Mouse (Mus musculus) heart, embryonic 12.5 days (tissue): Measurements from ENCODE around the gene Dnajc4. TPM values are rescaled to one million over a fixed set of nuclear protein-coding genes. Genes with fewer than 3 reads are reported as not detected.
A peak's percentile ranks its signal among the peaks of the same experiment; 100 is the strongest.

Source experiments
- ATAC-seq: fragments of 200-750 bp; cut with Nextera tagmentation; 2 replicates; pipeline ENCODE4 v1.8.0; 2017; ENCODE audit warnings: moderate TSS enrichment, moderate library complexity; ENCODE audit not compliant: insufficient number of reproducible peaks, low FRiP score
- H3K27ac ChIP-seq: fragments of 300-500 bp; sonication (generic); 2 replicates; pipeline ENCODE4 v1.5.1; 2016; ENCODE audit warnings: mild to moderate bottlenecking, moderate library complexity; ENCODE audit not compliant: poor library complexity, severe bottlenecking
- H3K27me3 ChIP-seq: fragments of 300-500 bp; sonication (generic); replicated peaks from 2 replicates; pipeline ENCODE4 v1.6.1; 2016; ENCODE audit warnings: mild to moderate bottlenecking, moderate library complexity
- H3K36me3 ChIP-seq: fragments of 300-500 bp; sonication (generic); 2 replicates; pipeline ENCODE4 v1.6.1; 2016; ENCODE audit warnings: mild to moderate bottlenecking, moderate library complexity
- H3K4me1 ChIP-seq: fragments of 300-500 bp; sonication (generic); replicated peaks from 2 replicates; pipeline ENCODE4 v1.6.1; 2016; ENCODE audit warnings: mild to moderate bottlenecking
- H3K4me2 ChIP-seq: fragments of 300-500 bp; sonication (generic); 2 replicates; pipeline ENCODE4 v1.6.1; 2016; ENCODE audit warnings: mild to moderate bottlenecking, moderate library complexity
- H3K4me3 ChIP-seq: fragments of 300-500 bp; sonication (generic); 2 replicates; pipeline ENCODE4 v1.5.1; 2016; ENCODE audit warnings: mild to moderate bottlenecking
- H3K9ac ChIP-seq: fragments of 300-500 bp; sonication (generic); 2 replicates; pipeline ENCODE4 v1.6.1; 2016; ENCODE audit warnings: mild to moderate bottlenecking, moderate library complexity
- H3K9me3 ChIP-seq: fragments of 300-500 bp; sonication (generic); replicated peaks from 2 replicates; pipeline ENCODE4 v1.6.1; 2016; ENCODE audit warnings: mild to moderate bottlenecking, moderate library complexity
- WGBS: fragments of 180-500 bp; shearing (Covaris S2); methylation state at CpG from one replicate; pipeline ENCODE4 v1.1.7; 2016; 5-methylcytosine and 5-hydroxymethylcytosine counted together
- polyA plus RNA-seq: library from polyadenylated mRNA; unstranded; fragments of >200 nt; fragmentation: Nextera tagmentation; extraction: Ambion mirVana; gene quantifications from 2 replicates; pipeline ENCODE4 v1.2.1, GENCODE M21; 2016

Gene Dnajc4
- polyA plus RNA-seq, 1 experiment from 2014 or later: 32.7 TPM

DNA sequence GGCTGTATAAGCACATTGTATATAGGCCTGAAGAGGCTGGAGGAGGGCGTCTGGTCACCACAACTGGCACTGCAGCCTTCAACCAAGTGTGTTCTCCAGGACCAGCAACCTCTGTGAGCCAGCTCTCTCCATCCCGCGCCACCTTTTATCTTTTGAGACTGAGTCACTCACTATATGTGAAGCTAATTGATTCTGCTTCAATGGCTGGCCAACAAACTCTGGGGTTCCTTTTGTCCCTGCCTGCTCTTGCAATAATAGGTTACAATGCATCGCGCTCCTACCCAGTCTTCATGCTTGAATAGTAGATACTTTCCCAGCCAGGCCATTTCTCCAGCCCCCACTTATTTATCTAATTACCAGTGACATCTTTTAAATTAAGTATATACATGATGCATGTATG lies 8.8 kb downstream of the Dnajc4 start:
- no peaks in the 10 kb centered on the region for H3K9me3 ChIP-seq
- ATAC-seq: no peak
- no peak overlapping the region for H3K4me2 ChIP-seq
- H3K27ac ChIP-seq: no peak overlapping the region
- H3K27me3 ChIP-seq: no peaks in the 10 kb centered on the region
- H3K4me3 ChIP-seq: no peak overlapping the region
- WGBS: 93% methylated on average over 5 of the region's 5 CpGs
- H3K36me3 ChIP-seq: peaks cover 47% of the 10 kb centered on the region
- peaks cover 40% of the 10 kb centered on the region for H3K4me1 ChIP-seq
- H3K9ac ChIP-seq: no peak overlapping the region

DNA sequence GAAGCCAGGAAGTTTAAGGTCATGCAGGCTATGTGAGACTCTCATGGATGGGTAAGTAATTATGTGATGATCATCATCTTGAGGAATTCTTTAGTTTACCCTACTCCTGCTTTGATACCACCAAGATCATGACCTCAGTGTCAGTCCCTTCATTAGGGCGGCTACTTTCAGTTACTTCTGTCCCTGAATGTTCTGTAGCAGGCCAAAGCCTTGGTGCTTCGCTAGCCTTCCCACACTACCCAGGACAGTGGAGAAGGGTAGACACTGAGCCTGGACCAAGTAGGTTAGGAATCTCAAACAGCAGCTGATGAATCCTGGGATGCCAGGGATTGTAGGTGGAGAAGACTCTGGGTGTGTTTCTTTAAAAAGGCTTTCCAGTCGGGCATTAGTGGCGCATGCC lies 10.9 kb downstream of the Dnajc4 start:
- Histone ChIP-seq H3K9me3 (no peaks in the 10 kb centered on the region), H3K4me1 (peaks cover 48% of the 10 kb centered on the region), H3K4me3 (peak overlapping the region; percentile 69; the same call in 1 of the 2 replicates), H3K4me2 (peak overlapping the region; percentile 83; the same call in 1 of the 2 replicates), H3K27me3 (no peaks in the 10 kb centered on the region), H3K27ac (peak overlapping the region; percentile 95; the same call in 1 of the 2 replicates), H3K36me3 (peaks cover 67% of the 10 kb centered on the region), H3K9ac (peak overlapping the region; percentile 78; the same call in 1 of the 2 replicates)
- 87% methylated on average over 4 of the region's 4 CpGs for WGBS
- no peak for ATAC-seq

DNA sequence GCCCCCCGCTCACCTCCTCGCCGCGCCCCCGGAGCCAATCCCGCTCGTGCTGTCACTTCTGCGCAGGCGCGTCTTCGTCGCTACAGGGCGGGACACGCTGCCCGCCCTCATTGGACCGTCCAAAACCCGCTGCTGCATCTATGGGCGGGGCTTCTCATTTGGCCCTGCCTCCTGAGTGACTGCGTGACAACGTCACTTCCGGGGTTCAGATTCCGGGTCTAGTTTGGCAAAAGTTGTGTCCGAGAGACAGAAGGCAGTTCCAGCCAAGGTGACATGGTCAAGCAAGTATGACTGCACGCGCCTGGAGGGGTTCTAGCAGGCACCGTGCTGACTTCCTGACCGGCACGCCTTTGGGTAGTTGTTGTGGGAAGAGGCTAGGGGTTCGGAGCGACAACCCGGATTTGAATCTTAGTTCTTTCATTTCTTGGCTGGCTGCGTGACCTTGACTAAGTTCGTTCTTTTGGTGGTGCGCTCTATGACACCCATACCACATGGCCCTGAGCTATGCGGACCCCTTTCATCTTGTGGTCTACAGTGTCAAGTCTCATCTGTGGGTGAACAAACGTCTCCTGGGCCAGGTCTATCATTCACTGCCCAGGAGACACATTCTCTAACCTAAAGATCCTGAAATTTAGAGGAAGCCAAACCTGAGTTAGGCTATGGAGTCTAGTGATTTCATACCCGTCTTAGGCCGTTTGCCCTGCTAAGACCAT lies 11.8 kb downstream of the Dnajc4 start, which contains the start of gene Fkbp2:
TSS of gene Fkbp2 (minus strand) at position 121 of the 713 bp plus-strand sequence.
- peak within 1 kb of the TSS; percentile 87 for H3K9ac ChIP-seq
- under 1% methylated on average over 38 of the region's 38 CpGs for WGBS
- H3K4me3 ChIP-seq: peak within 1 kb of the TSS; percentile 69
- no peaks in the 10 kb centered on the region for H3K27me3 ChIP-seq
- peaks cover 46% of the 10 kb centered on the region for H3K4me1 ChIP-seq
- peak; percentile 92 for ATAC-seq
- no peaks in the 10 kb centered on the region for H3K9me3 ChIP-seq
- peak within 1 kb of the TSS; percentile 83 for H3K4me2 ChIP-seq
- H3K27ac ChIP-seq: peak within 1 kb of the TSS; percentile 95
- H3K36me3 ChIP-seq: peaks cover 61% of the 10 kb centered on the region

DNA sequence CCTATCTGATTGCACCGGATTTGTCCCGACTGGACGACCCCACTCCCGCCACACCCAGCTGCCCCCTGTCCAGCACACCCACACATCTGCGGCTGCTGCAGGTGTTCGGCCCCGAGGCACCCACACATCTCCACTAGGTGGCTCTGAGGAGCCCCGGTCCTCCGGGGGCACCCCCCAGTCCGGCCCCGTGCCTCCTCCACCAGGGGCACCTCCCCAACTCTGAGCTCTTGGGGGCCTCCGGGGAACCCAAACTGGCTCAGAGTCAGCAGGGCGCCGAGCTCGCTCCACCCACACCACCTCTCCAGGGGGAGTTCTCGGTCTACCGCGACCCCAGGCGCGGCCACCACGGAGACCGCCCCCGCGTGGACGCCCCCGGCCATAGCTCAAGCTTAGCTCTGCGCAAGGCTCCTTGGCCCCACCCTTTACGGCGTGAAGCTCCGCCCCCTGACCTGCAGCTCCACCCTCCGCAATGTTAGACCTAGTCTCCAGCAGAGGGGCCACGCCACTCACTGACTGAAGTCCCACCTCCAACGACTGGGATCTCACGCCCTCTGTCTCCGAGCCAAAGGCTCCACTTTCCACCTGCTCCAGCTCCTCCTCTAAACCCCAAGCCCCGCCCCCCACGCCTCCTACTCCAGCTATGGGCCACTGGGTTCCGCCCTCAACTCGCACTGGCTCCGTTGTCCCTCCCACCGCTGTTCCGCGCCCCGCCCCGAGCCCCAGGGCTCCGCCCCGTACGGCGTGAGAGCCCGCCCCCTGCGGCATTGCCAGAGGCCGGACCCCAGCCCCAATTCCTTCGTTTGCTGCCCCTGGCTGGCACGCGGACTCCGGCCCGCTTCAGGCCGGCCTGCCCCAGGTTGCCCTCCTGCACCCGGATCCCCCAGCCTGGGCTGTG lies 12.6 kb downstream of the Dnajc4 start:
- Histone ChIP-seq H3K4me2 (peak overlapping the region; percentile 83), H3K9ac (peak overlapping the region; percentile 87), H3K27me3 (no peaks in the 10 kb centered on the region), H3K4me1 (peaks cover 43% of the 10 kb centered on the region), H3K36me3 (peaks cover 53% of the 10 kb centered on the region), H3K27ac (peak overlapping the region; percentile 95), H3K9me3 (no peaks in the 10 kb centered on the region), H3K4me3 (peak overlapping the region; percentile 69)
- WGBS: under 1% methylated on average over 58 of the region's 59 CpGs
- peak; percentile 92 for ATAC-seq

DNA sequence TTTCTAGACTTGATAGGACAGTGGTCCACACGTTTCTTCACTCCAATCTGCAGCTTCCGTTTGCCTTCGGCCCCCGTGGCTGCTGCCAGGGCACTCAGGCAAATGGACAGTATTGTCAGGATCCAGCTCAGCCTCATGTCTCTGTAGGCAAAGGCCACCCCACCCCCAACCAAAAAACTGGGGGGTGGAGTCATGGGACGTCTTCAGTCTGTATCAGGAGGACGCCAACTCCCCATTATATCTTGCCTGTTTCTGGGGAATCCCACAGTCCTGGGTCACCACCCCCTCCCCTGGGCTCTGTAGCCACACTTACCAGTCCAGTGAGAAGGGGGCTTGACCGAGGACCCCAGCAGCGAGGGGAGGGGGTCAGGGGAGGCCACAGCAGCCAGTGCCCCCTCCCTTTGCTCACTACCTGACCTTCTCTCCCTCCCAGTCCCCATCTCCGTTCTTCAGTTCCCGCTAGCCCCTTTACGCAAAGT lies 13.3 kb downstream of the Dnajc4 start:
- peak overlapping the region; percentile 69 for H3K4me3 ChIP-seq
- peaks cover 44% of the 10 kb centered on the region for H3K4me1 ChIP-seq
- H3K36me3 ChIP-seq: peaks cover 48% of the 10 kb centered on the region
- H3K9me3 ChIP-seq: no peaks in the 10 kb centered on the region
- 3% methylated on average over 11 of the region's 11 CpGs for WGBS
- no peak for ATAC-seq
- peak overlapping the region; percentile 82 for H3K9ac ChIP-seq
- H3K27ac ChIP-seq: peak overlapping the region; percentile 95
- no peaks in the 10 kb centered on the region for H3K27me3 ChIP-seq
- H3K4me2 ChIP-seq: peak overlapping the region; percentile 83

DNA sequence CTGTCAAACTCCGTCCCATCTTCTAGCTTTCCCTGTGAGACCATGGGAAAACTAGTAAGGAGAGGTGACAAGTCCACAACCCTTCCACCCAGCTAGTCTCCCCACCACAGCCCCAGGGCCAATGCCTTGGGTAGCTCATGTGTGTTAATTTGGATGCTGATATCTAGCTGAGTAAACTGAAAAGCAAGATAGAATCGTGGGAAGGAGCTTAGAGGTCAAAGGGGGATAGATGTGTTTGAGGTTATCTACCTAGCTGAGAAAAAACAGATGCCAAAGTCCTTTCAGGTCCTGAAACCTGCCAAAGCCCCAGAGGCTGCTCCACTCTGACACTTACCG lies 13.8 kb downstream of the Dnajc4 start:
- H3K9me3 ChIP-seq: no peaks in the 10 kb centered on the region
- peak overlapping the region; percentile 83 for H3K4me2 ChIP-seq
- H3K27ac ChIP-seq: peak overlapping the region; percentile 95; the same call in 1 of the 2 replicates
- no peak for ATAC-seq
- 28% methylated on average over 3 of the region's 3 CpGs for WGBS
- H3K9ac ChIP-seq: peak overlapping the region; percentile 82
- H3K36me3 ChIP-seq: peaks cover 44% of the 10 kb centered on the region
- H3K27me3 ChIP-seq: no peaks in the 10 kb centered on the region
- H3K4me3 ChIP-seq: peak overlapping the region; percentile 69
- peaks cover 48% of the 10 kb centered on the region for H3K4me1 ChIP-seq

DNA sequence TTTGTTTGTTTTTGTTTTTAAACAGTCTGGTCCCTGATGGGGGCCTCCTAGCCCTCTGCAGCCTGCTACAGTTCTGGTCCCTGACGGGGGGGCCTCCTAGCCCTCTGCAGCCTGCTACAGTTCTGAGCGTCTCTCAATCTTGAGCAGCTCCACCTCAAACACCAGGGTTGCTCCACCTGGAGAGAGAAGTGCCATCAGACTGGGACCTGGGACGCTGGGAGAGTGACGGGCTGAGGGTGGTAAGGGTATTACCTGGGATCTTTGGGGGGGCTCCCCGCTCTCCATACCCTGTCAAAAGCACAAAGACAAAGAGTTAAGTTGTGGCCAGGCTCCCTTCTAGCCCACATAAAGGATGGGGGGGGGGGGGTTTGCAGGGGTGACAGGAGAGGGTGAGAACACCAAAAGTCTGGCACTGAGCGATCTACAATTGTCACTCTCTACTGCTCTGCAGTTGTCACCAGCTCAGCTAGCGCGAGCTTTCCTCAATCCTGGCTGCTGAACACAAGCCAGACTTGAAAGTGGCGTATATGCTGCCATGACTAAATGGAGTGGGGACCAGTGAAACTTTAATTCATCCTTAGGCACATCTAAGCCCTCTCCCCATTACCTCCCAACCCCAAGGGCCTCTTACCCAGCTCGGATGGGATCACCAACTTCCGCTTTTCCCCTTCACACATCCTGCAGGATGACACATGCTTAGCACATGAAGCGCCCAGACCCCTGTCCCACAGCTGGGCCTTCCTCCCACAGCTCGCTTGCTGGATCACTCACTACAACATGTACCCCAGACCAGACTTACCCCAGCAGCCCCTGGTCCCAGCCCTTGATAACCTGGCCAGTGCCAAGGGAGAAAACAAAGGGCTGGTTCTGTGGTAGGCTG lies 14.4 kb downstream of the Dnajc4 start:
- peaks cover 38% of the 10 kb centered on the region for H3K36me3 ChIP-seq
- no peak for ATAC-seq
- H3K4me1 ChIP-seq: peaks cover 51% of the 10 kb centered on the region
- H3K9me3 ChIP-seq: no peaks in the 10 kb centered on the region
- peak overlapping the region; percentile 83 for H3K4me2 ChIP-seq
- WGBS: 74% methylated on average over 13 of the region's 13 CpGs
- peak overlapping the region; percentile 4; the same call in 1 of the 2 replicates for H3K4me3 ChIP-seq
- peak overlapping the region; percentile 25; the same call in 1 of the 2 replicates for H3K27ac ChIP-seq
- peak overlapping the region; percentile 82 for H3K9ac ChIP-seq
- no peaks in the 10 kb centered on the region for H3K27me3 ChIP-seq

DNA sequence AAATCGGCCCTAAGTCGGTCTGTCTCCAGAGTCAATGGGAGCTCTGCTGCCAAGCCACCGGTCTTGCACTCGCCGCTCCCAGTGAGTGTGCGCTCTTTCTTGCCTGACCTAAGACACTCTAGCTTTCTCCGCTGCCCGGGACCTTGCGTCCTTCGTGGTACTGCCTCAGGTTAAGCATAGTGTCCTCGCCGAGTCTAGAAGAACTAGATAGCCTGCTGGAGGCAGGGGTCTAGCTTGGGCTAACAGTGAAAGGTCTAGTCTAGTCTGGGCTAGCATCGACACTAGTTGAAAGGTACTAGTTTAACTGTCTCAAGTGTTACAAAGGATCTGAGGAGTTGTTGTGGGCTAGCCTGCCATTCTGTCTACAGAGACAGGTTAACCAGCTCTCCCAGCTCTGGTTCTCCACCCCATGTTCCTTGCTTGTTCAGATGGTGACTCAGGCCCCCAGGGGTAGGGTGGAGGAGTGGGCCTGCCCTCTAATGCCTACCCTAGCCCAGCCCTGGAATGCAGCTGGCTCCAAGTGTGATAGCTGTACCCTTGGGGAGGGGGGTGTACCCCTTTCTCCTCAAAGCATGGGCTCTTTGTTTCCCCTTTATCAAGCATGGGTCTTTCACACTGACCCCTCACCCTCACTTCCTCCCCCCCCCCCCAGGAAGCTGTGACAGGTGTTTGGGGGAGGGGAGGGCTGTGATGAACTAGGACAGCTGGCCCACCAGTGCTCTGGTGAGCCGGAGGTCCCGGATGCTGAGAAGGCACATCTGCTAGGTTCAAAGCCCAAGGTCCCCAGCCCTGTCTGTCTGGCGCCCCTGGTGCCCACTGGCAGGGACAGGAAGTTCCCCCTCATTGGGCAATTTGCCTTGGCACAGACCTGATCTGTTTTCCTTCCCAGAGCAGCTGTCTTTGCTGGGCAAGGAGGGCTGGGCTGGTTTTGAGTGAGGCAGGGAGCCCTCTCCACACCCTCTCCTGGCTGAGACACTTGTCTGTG lies 16.5 kb downstream of the Dnajc4 start, which contains the start of gene Plcb3:
TSS of gene Plcb3 (minus strand) at position 934 of the 985 bp plus-strand sequence.
- peak within 1 kb of the TSS; percentile 92 for H3K4me2 ChIP-seq
- peak within 1 kb of the TSS; percentile 86 for H3K4me3 ChIP-seq
- H3K4me1 ChIP-seq: peaks cover 55% of the 10 kb centered on the region
- H3K9me3 ChIP-seq: no peaks in the 10 kb centered on the region
- WGBS: under 1% methylated on average over 16 of the region's 16 CpGs
- H3K27me3 ChIP-seq: no peaks in the 10 kb centered on the region
- peak within 1 kb of the TSS; percentile 92 for H3K9ac ChIP-seq
- H3K36me3 ChIP-seq: peaks cover 24% of the 10 kb centered on the region
- peak within 1 kb of the TSS; percentile 94 for H3K27ac ChIP-seq
- ATAC-seq: no peak

DNA sequence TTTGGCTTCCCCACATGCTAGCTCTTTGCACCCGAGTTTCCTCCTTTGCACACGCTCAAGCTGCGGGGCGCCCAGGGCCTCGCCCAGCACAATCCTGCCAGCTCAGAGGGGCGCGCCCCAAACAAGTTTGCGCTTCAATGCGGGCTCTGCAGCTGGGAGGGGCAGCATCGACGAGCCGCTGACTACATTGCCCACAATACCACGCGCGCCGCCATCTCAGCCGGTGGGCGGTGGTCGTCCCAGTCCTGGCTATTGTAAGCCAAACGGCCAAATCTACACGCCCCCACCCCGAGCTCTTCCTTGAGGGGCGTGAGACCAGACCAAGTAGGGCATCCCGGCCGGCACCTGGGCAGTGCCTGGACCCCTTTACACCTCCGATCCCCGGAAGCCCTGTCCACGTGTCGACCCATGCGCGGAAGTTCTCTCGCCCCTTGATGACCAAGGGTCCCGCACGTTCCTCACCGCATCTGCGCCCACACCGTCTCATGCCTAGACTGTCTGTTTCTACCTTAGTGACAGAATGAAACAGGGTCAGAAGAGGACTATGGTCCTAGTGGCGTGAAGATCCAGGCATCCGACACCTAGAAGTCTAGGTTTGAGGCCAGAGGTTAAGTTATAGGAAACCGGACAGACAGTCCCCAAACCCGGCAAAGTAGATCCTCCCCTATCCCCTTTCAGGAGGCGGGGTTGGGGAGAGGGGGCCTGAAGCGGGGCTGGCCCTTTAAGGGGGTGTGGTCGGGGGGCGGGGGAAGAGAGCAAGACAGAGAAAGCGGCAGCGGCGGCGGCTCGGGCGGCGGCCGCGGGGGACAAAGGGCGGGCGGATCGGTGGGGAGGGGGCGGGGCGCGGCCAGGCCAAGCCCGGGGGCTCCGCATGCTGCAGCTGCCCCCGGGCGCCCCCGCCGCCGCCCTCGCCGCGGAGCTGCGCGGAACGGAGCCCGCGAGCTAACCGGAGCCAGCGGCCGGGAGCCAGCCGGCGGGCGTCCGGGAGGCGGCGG lies 17.9 kb downstream of the Dnajc4 start, which contains the start of gene Ppp1r14b:
TSS of gene Ppp1r14b (plus strand) at position 758 of the 995 bp plus-strand sequence.
- Histone ChIP-seq H3K9ac (peak within 1 kb of the TSS; percentile 92), H3K36me3 (peaks cover 24% of the 10 kb centered on the region), H3K4me1 (peaks cover 65% of the 10 kb centered on the region), H3K27me3 (no peaks in the 10 kb centered on the region), H3K4me3 (peak within 1 kb of the TSS; percentile 86), H3K27ac (peak within 1 kb of the TSS; percentile 94), H3K9me3 (no peaks in the 10 kb centered on the region), H3K4me2 (peak within 1 kb of the TSS; percentile 92)
- WGBS: under 1% methylated on average over 68 of the region's 84 CpGs
- ATAC-seq: peak; percentile 68
